9 mouse cellular contexts compared by ENCODE assay signal in genomic region chr5:130862302-130862701, GRCm38 (mm10).
DNase-seq lines count a peak whose midpoint lies in the region; ATAC-seq and TF ChIP-seq lines count a peak whose summit lies in the region.
"Had no signal": no experiment of that assay in that cellular context is flagged by ENCODE, and none has a peak within 500 bp of the region (broad histone marks: within the 10 kb centered on the region; RNA-seq: fewer than 3 reads in every experiment).

No protein-coding gene starts in this region.

- no peak for TF ChIP-seq POLR2A in cortical plate, adult 2 months (IDR thresholded peaks at IDR 0.05; ENCODE audit: extremely low read depth, insufficient read depth, low read length)

- peak; percentile 82 for DNase-seq in hindbrain, embryonic 14.5 days (ENCODE audit: low spot score)
- peak; percentile 74 for DNase-seq in NIH3T3 (ENCODE audit: low read depth)
- peak; percentile 49 to 85 for DNase-seq in layer of hippocampus, adult 18-20 months (ENCODE audit: low spot score in 2 of 2)
- DNase-seq in lung, postnatal 25 days (ENCODE audit: low spot score) = peak; percentile 5
- no peak for DNase-seq in spleen, postnatal 10 days (ENCODE audit: low spot score in 2 of 2)

- H3K36me3 ChIP-seq in hindbrain, embryonic 14.5 days (replicated peaks; ENCODE audit: control insufficient read depth, insufficient read depth) = no peaks in the 10 kb centered on the region
- H3K36me3 ChIP-seq in hindbrain, embryonic 13.5 days = no peaks in the 10 kb centered on the region

- no peak for ATAC-seq in hindbrain, embryonic 14.5 days (ENCODE audit: low FRiP score)
- no peak for ATAC-seq in hindbrain, embryonic 13.5 days (ENCODE audit: low FRiP score)
- ATAC-seq in erythroblast, adult 5-6 weeks (replicated peaks; ENCODE audit: low FRiP score, poor library complexity, severe bottlenecking) = no peak

- no peak overlapping the region for H3K4me3 ChIP-seq in hindbrain, embryonic 14.5 days (replicated peaks; ENCODE audit: low read length)
- no peak overlapping the region for H3K4me3 ChIP-seq in hindbrain, embryonic 13.5 days
- H3K4me3 ChIP-seq in cortical plate, adult 2 months (ENCODE audit: insufficient read depth, low read length) = no peak overlapping the region

- H3K27ac ChIP-seq in hindbrain, embryonic 14.5 days = no peak overlapping the region
- no peak overlapping the region for H3K27ac ChIP-seq in hindbrain, embryonic 13.5 days
- no peak overlapping the region for H3K27ac ChIP-seq in cortical plate, adult 2 months (ENCODE audit: insufficient read depth, low read length)
- H3K27ac ChIP-seq: liver, embryonic 14.5 days had no signal

- TF ChIP-seq CTCF in cortical plate, adult 2 months (IDR thresholded peaks at IDR 0.05; ENCODE audit: extremely low read depth, insufficient read depth, low read length) = peak; percentile 66

- no peaks in the 10 kb centered on the region for H3K9me3 ChIP-seq in hindbrain, embryonic 14.5 days (ENCODE audit: control insufficient read depth, low read length)
- H3K9me3 ChIP-seq in hindbrain, embryonic 13.5 days = no peaks in the 10 kb centered on the region

- H3K4me2 ChIP-seq in hindbrain, embryonic 14.5 days (replicated peaks) = no peak overlapping the region
- H3K4me2 ChIP-seq in hindbrain, embryonic 13.5 days = no peak overlapping the region

- 64% methylated on average over 5 of the region's 5 CpGs for WGBS in hindbrain, embryonic 14.5 days
- 70% methylated on average over 5 of the region's 5 CpGs for WGBS in hindbrain, embryonic 13.5 days

- H3K27me3 ChIP-seq in hindbrain, embryonic 14.5 days (ENCODE audit: control insufficient read depth, insufficient read depth, low read length) = no peaks in the 10 kb centered on the region
- no peaks in the 10 kb centered on the region for H3K27me3 ChIP-seq in hindbrain, embryonic 13.5 days

- H3K4me1 ChIP-seq in hindbrain, embryonic 14.5 days (replicated peaks; ENCODE audit: control insufficient read depth, insufficient read depth, low read length) = no peaks in the 10 kb centered on the region
- no peaks in the 10 kb centered on the region for H3K4me1 ChIP-seq in hindbrain, embryonic 13.5 days (replicated peaks)
- no peaks in the 10 kb centered on the region for H3K4me1 ChIP-seq in cortical plate, adult 2 months (ENCODE audit: control insufficient read depth, insufficient read depth, low read length)

- H3K9ac ChIP-seq in hindbrain, embryonic 14.5 days = no peak overlapping the region
- no peak overlapping the region for H3K9ac ChIP-seq in hindbrain, embryonic 13.5 days
- H3K9ac ChIP-seq: liver, embryonic 14.5 days had no signal

Comparison
In these comparisons a context has a peak if more than half of its experiments do, and no peak if none do; other contexts are left out.
1. DNase-seq: peak in hindbrain, embryonic 14.5 days (single experiment), NIH3T3 (single experiment), layer of hippocampus, adult 18-20 months (2 of 2) and lung, postnatal 25 days (single experiment); none in spleen, postnatal 10 days (0 of 2).